Mouse (Mus musculus): ENCODE data around the gene Stard10.

Gene Stard10

GRCm38 (mm10) chr7:101395471-101395870 lies 78.6 kb downstream of the Stard10 start:
- no peak for DNase-seq (ENCODE audit: low read depth, low spot score)
